Mouse (Mus musculus) forebrain, embryonic 15.5 days (tissue): ENCODE data around the gene Coro2b. TPM values are rescaled to one million over a fixed set of nuclear protein-coding genes. Genes with fewer than 3 reads are reported as not detected.

Source experiments
- ATAC-seq: fragments of 200-750 bp; cut with Nextera tagmentation; replicated peaks from 2 replicates; pipeline ENCODE4 v1.8.0; 2017; ENCODE audit warnings: mild to moderate bottlenecking, moderate TSS enrichment, moderate library complexity
- H3K27ac ChIP-seq: fragments of 300-500 bp; sonication (generic); replicated peaks from 2 replicates; pipeline ENCODE4 v1.5.1; 2015; ENCODE audit warnings: mild to moderate bottlenecking, inconsistent platforms
- H3K27me3 ChIP-seq: fragments of 300-500 bp; sonication (generic); 2 replicates; pipeline ENCODE4 v1.6.1; 2015; ENCODE audit warnings: inconsistent platforms
- H3K36me3 ChIP-seq: fragments of 300-500 bp; sonication (generic); 2 replicates; pipeline ENCODE4 v1.6.1; 2015; ENCODE audit warnings: mild to moderate bottlenecking, inconsistent platforms
- H3K4me1 ChIP-seq: fragments of 300-500 bp; sonication (generic); 2 replicates; pipeline ENCODE4 v1.6.1; 2015; ENCODE audit warnings: inconsistent platforms
- H3K4me2 ChIP-seq: fragments of 300-500 bp; sonication (generic); replicated peaks from 2 replicates; pipeline ENCODE4 v1.6.1; 2015; ENCODE audit warnings: mild to moderate bottlenecking, inconsistent platforms
- H3K4me3 ChIP-seq: fragments of 300-500 bp; sonication (generic); 2 replicates; pipeline ENCODE4 v1.5.1; 2015; ENCODE audit warnings: mild to moderate bottlenecking, inconsistent platforms
- H3K9ac ChIP-seq: fragments of 300-500 bp; sonication (generic); replicated peaks from 2 replicates; pipeline ENCODE4 v1.6.1; 2015; ENCODE audit warnings: mild to moderate bottlenecking, inconsistent platforms
- H3K9me3 ChIP-seq: fragments of 300-500 bp; sonication (generic); 2 replicates; pipeline ENCODE4 v1.6.1; 2016; ENCODE audit warnings: inconsistent platforms
- WGBS: fragments of 180-500 bp; shearing (Covaris S2); methylation state at CpG from one replicate; pipeline ENCODE4 v1.1.7; 2015; ENCODE audit warnings: mixed read lengths; 5-methylcytosine and 5-hydroxymethylcytosine counted together
- polyA plus RNA-seq: library from polyadenylated mRNA; unstranded; fragments of >200 nt; fragmentation: Nextera tagmentation; extraction: Ambion mirVana; gene quantifications from 2 replicates; pipeline ENCODE4 v1.2.1, GENCODE M21; 2015

The Coro2b gene
- polyA plus RNA-seq: 41.0 and 48.8 TPM in 2 replicates

GRCm38 (mm10) chr9:62536655-62537631 is at the start of gene Coro2b:
TSS of gene Coro2b (minus strand) at chr9:62537044.
- WGBS: 2% methylated on average over 70 of the region's 74 CpGs
- H3K36me3 ChIP-seq: no peaks in the 10 kb centered on the region
- peak within 1 kb of the TSS; percentile 77 for H3K4me3 ChIP-seq
- no peaks in the 10 kb centered on the region for H3K9me3 ChIP-seq
- no peaks in the 10 kb centered on the region for H3K27me3 ChIP-seq
- peak within 1 kb of the TSS; percentile 76 for H3K4me2 ChIP-seq
- peak within 1 kb of the TSS; percentile 98 for H3K27ac ChIP-seq
- ATAC-seq: peak; percentile 38
- H3K4me1 ChIP-seq: peaks cover 91% of the 10 kb centered on the region
- H3K9ac ChIP-seq: peak within 1 kb of the TSS; percentile 96

- H3K27ac ChIP-seq: no peak overlapping the region
- H3K4me3 ChIP-seq: no peak overlapping the region
- no peaks in the 10 kb centered on the region for H3K9me3 ChIP-seq
- no peaks in the 10 kb centered on the region for H3K36me3 ChIP-seq
- H3K9ac ChIP-seq: no peak overlapping the region
- H3K27me3 ChIP-seq: no peaks in the 10 kb centered on the region
- H3K4me1 ChIP-seq: no peaks in the 10 kb centered on the region
- H3K4me2 ChIP-seq: no peak overlapping the region
- ATAC-seq: no peak
- WGBS: 75% methylated on average over 1 of the region's 1 CpGs
Measured at GRCm38 (mm10) chr9:62577558-62577957, 40.7 kb upstream of the Coro2b start.

GRCm38 (mm10) chr9:62569121-62569520 is 32.3 kb upstream of the Coro2b start:
- no peak for ATAC-seq
- Histone ChIP-seq H3K9ac (no peak overlapping the region), H3K4me3 (no peak overlapping the region), H3K27ac (no peak overlapping the region), H3K4me1 (no peaks in the 10 kb centered on the region), H3K36me3 (no peaks in the 10 kb centered on the region), H3K4me2 (no peak overlapping the region), H3K9me3 (0 out of 2 replicates have a peak, but pooled peaks cover 3% of the 10 kb centered on the region), H3K27me3 (no peaks in the 10 kb centered on the region)
- 88% methylated on average over 6 of the region's 6 CpGs for WGBS

GRCm38 (mm10) chr9:62567818-62568217 is 31.0 kb upstream of the Coro2b start:
- 94% methylated on average over 1 of the region's 1 CpGs for WGBS
- no peaks in the 10 kb centered on the region for H3K27me3 ChIP-seq
- H3K9ac ChIP-seq: no peak overlapping the region
- no peaks in the 10 kb centered on the region for H3K36me3 ChIP-seq
- no peak overlapping the region for H3K27ac ChIP-seq
- H3K4me1 ChIP-seq: no peaks in the 10 kb centered on the region
- ATAC-seq: no peak
- H3K4me3 ChIP-seq: no peak overlapping the region
- H3K4me2 ChIP-seq: no peak overlapping the region
- 0 out of 2 replicates have a peak, but pooled peaks cover 3% of the 10 kb centered on the region for H3K9me3 ChIP-seq

GRCm38 (mm10) chr9:62562236-62562635 is 25.4 kb upstream of the Coro2b start:
- Histone ChIP-seq H3K4me2 (no peak overlapping the region), H3K4me3 (no peak overlapping the region), H3K36me3 (no peaks in the 10 kb centered on the region), H3K27ac (no peak overlapping the region), H3K4me1 (no peaks in the 10 kb centered on the region), H3K27me3 (no peaks in the 10 kb centered on the region), H3K9ac (no peak overlapping the region), H3K9me3 (no peaks in the 10 kb centered on the region)
- no peak for ATAC-seq
- WGBS: 93% methylated on average over 6 of the region's 6 CpGs

GRCm38 (mm10) chr9:62560432-62560831 is 23.6 kb upstream of the Coro2b start:
- no peaks in the 10 kb centered on the region for H3K27me3 ChIP-seq
- H3K4me2 ChIP-seq: no peak overlapping the region
- H3K9me3 ChIP-seq: no peaks in the 10 kb centered on the region
- no peak overlapping the region for H3K9ac ChIP-seq
- H3K36me3 ChIP-seq: no peaks in the 10 kb centered on the region
- 91% methylated on average over 4 of the region's 4 CpGs for WGBS
- no peak overlapping the region for H3K4me3 ChIP-seq
- H3K4me1 ChIP-seq: peaks cover under 1% of the 10 kb centered on the region; the same call in 1 of the 2 replicates
- H3K27ac ChIP-seq: no peak overlapping the region
- no peak for ATAC-seq

GRCm38 (mm10) chr9:62560006-62560405 is 23.2 kb upstream of the Coro2b start:
- Histone ChIP-seq H3K27me3 (no peaks in the 10 kb centered on the region), H3K27ac (no peak overlapping the region), H3K4me1 (peaks cover 5% of the 10 kb centered on the region), H3K36me3 (no peaks in the 10 kb centered on the region), H3K9me3 (no peaks in the 10 kb centered on the region), H3K9ac (no peak overlapping the region), H3K4me2 (no peak overlapping the region), H3K4me3 (no peak overlapping the region)
- no peak for ATAC-seq
- WGBS: 63% methylated on average over 5 of the region's 5 CpGs

GRCm38 (mm10) chr9:62559446-62559845 is 22.6 kb upstream of the Coro2b start:
- H3K9ac ChIP-seq: no peak overlapping the region
- WGBS: 87% methylated on average over 3 of the region's 3 CpGs
- H3K4me2 ChIP-seq: no peak overlapping the region
- no peak overlapping the region for H3K27ac ChIP-seq
- H3K4me3 ChIP-seq: no peak overlapping the region
- ATAC-seq: no peak
- no peaks in the 10 kb centered on the region for H3K27me3 ChIP-seq
- peaks cover 10% of the 10 kb centered on the region for H3K4me1 ChIP-seq
- no peaks in the 10 kb centered on the region for H3K36me3 ChIP-seq
- H3K9me3 ChIP-seq: no peaks in the 10 kb centered on the region

GRCm38 (mm10) chr9:62558058-62558457 is 21.2 kb upstream of the Coro2b start:
- no peak overlapping the region for H3K27ac ChIP-seq
- no peak overlapping the region for H3K4me2 ChIP-seq
- H3K4me3 ChIP-seq: no peak overlapping the region
- H3K27me3 ChIP-seq: no peaks in the 10 kb centered on the region
- no peak for ATAC-seq
- no peaks in the 10 kb centered on the region for H3K36me3 ChIP-seq
- H3K9ac ChIP-seq: no peak overlapping the region
- peaks cover 20% of the 10 kb centered on the region for H3K4me1 ChIP-seq
- WGBS: 92% methylated on average over 8 of the region's 8 CpGs
- H3K9me3 ChIP-seq: no peaks in the 10 kb centered on the region

GRCm38 (mm10) chr9:62556748-62557147 is 19.9 kb upstream of the Coro2b start:
- Histone ChIP-seq H3K9ac (no peak overlapping the region), H3K9me3 (no peaks in the 10 kb centered on the region), H3K27me3 (no peaks in the 10 kb centered on the region), H3K4me2 (no peak overlapping the region), H3K27ac (no peak overlapping the region), H3K36me3 (no peaks in the 10 kb centered on the region), H3K4me1 (peaks cover 20% of the 10 kb centered on the region), H3K4me3 (no peak overlapping the region)
- 93% methylated on average over 6 of the region's 6 CpGs for WGBS
- no peak for ATAC-seq

- Histone ChIP-seq H3K9ac (no peak overlapping the region), H3K27ac (peak overlapping the region; percentile 62), H3K9me3 (no peaks in the 10 kb centered on the region), H3K4me2 (no peak overlapping the region), H3K4me3 (no peak overlapping the region), H3K27me3 (no peaks in the 10 kb centered on the region), H3K4me1 (peaks cover 20% of the 10 kb centered on the region), H3K36me3 (no peaks in the 10 kb centered on the region)
- 71% methylated on average over 5 of the region's 5 CpGs for WGBS
- peak; percentile 17; the same call in 1 of the 2 replicates for ATAC-seq
Measured at GRCm38 (mm10) chr9:62555258-62555856, 18.5 kb upstream of the Coro2b start.

- 23% methylated on average over 3 of the region's 3 CpGs for WGBS
- no peaks in the 10 kb centered on the region for H3K9me3 ChIP-seq
- no peaks in the 10 kb centered on the region for H3K27me3 ChIP-seq
- H3K4me1 ChIP-seq: peaks cover 20% of the 10 kb centered on the region
- H3K36me3 ChIP-seq: no peaks in the 10 kb centered on the region
- H3K9ac ChIP-seq: no peak overlapping the region
- peak; percentile 91 for ATAC-seq
- H3K4me3 ChIP-seq: no peak overlapping the region
- no peak overlapping the region for H3K4me2 ChIP-seq
- peak overlapping the region; percentile 62 for H3K27ac ChIP-seq
Measured at GRCm38 (mm10) chr9:62554606-62555005, 17.8 kb upstream of the Coro2b start.
